Mouse (Mus musculus) bone marrow macrophage, adult 2 months (primary cell): ENCODE results near the gene Tent5a. TPM values are rescaled to one million over a fixed set of nuclear protein-coding genes. Genes with fewer than 3 reads are reported as not detected.

Experiments
- H3K27ac ChIP-seq: 2 replicates; pipeline ENCODE4 v1.5.1; 2012; ENCODE audit warnings: low read depth, low read length; ENCODE audit not compliant: insufficient read depth
- H3K4me1 ChIP-seq: 2 replicates; pipeline ENCODE4 v1.6.1; 2012; ENCODE audit warnings: low read length; ENCODE audit not compliant: control insufficient read depth, insufficient read depth
- H3K4me3 ChIP-seq: 2 replicates; pipeline ENCODE4 v1.5.1; 2012; ENCODE audit warnings: mild to moderate bottlenecking, low read length, moderate library complexity; ENCODE audit not compliant: insufficient read depth
- CTCF ChIP-seq: IDR thresholded peaks from 2 replicates; pipeline ENCODE4 v1.5.1; 2012; ENCODE audit warnings: low read depth, mild to moderate bottlenecking, low read length, moderate library complexity
- POLR2A ChIP-seq: IDR thresholded peaks from 2 replicates; pipeline ENCODE4 v1.6.1; 2012; ENCODE audit warnings: mild to moderate bottlenecking, low read depth, low read length, borderline replicate concordance
- polyA plus RNA-seq: library from polyadenylated mRNA; stranded (reverse); fragments of >200 nt; gene quantifications from 2 replicates; pipeline ENCODE4 v1.2.4, GENCODE M21; 2012; ENCODE audit not compliant: missing spikeins, insufficient read depth, insufficient read length

Gene Tent5a
- polyA plus RNA-seq, 1 experiment = 55.5 TPM

GRCm38 (mm10) chr9:85340303-85340702 lies 13.2 kb upstream of the Tent5a start:
- no peak for TF ChIP-seq POLR2A
- no peak for TF ChIP-seq CTCF
- no peak overlapping the region for H3K27ac ChIP-seq
- peaks cover 25% of the 10 kb centered on the region for H3K4me1 ChIP-seq
- no peak overlapping the region for H3K4me3 ChIP-seq

GRCm38 (mm10) chr9:85336046-85336445 lies 8.9 kb upstream of the Tent5a start:
- no peak for TF ChIP-seq POLR2A
- TF ChIP-seq CTCF = no peak
- no peak overlapping the region for H3K27ac ChIP-seq
- H3K4me1 ChIP-seq = peaks cover 14% of the 10 kb centered on the region
- no peak overlapping the region for H3K4me3 ChIP-seq

GRCm38 (mm10) chr9:85331521-85331920 lies 4.4 kb upstream of the Tent5a start:
- TF ChIP-seq POLR2A (no peak), CTCF (no peak)
- Histone ChIP-seq H3K27ac (peak overlapping the region; percentile 60), H3K4me1 (peaks cover 8% of the 10 kb centered on the region), H3K4me3 (no peak overlapping the region)

GRCm38 (mm10) chr9:85328259-85328658 lies 1.1 kb upstream of the Tent5a start:
- peak overlapping the region; percentile 81 for H3K4me3 ChIP-seq
- no peak for TF ChIP-seq POLR2A
- TF ChIP-seq CTCF = peak; percentile 97
- peak overlapping the region; percentile 78 for H3K27ac ChIP-seq
- peaks cover 21% of the 10 kb centered on the region for H3K4me1 ChIP-seq

- peak overlapping the region; percentile 84 for H3K27ac ChIP-seq
- TF ChIP-seq POLR2A (no peak), CTCF (no peak)
- H3K4me1 ChIP-seq = peaks cover 16% of the 10 kb centered on the region
- H3K4me3 ChIP-seq = peak overlapping the region; percentile 81
Observed at GRCm38 (mm10) chr9:85326292-85327241, 581 bp downstream of the Tent5a start.

- H3K4me3 ChIP-seq = peak overlapping the region; percentile 81
Observed at GRCm38 (mm10) chr9:85325201-85325868, 1.8 kb downstream of the Tent5a start.

GRCm38 (mm10) chr9:85324158-85324875 lies 2.8 kb downstream of the Tent5a start:
- no peak overlapping the region for H3K27ac ChIP-seq
- H3K4me3 ChIP-seq = peak overlapping the region; percentile 81
- TF ChIP-seq CTCF (no peak), POLR2A (no peak)
- peaks cover 13% of the 10 kb centered on the region for H3K4me1 ChIP-seq

More at GRCm38 (mm10) chr9:85325201-85325868, 1.8 kb downstream of the Tent5a start:
- peaks cover 13% of the 10 kb centered on the region for H3K4me1 ChIP-seq
- no peak for TF ChIP-seq CTCF
- no peak for TF ChIP-seq POLR2A
- peak overlapping the region; percentile 14; the same call in 1 of the 2 replicates for H3K27ac ChIP-seq

- TF ChIP-seq POLR2A (no peak), CTCF (no peak)
- H3K4me1 ChIP-seq = peaks cover 13% of the 10 kb centered on the region
- no peak overlapping the region for H3K4me3 ChIP-seq
- no peak overlapping the region for H3K27ac ChIP-seq
Observed at GRCm38 (mm10) chr9:85320167-85320951, 6.8 kb downstream of the Tent5a start.

- no peaks in the 10 kb centered on the region for H3K4me1 ChIP-seq
- H3K27ac ChIP-seq = no peak overlapping the region
- H3K4me3 ChIP-seq = no peak overlapping the region
- no peak for TF ChIP-seq CTCF
Observed at GRCm38 (mm10) chr9:85316122-85316521, 11.0 kb downstream of the Tent5a start.
